Comparison of ENCODE assay signal across 24 mouse cellular contexts in genomic region chr7:26489514-26489913, GRCm38 (mm10). TPM values are rescaled to one million over a fixed set of nuclear protein-coding genes. Genes with fewer than 3 reads are reported as not detected.
DNase-seq lines count a peak whose midpoint lies in the region; ATAC-seq and TF ChIP-seq lines count a peak whose summit lies in the region.
"Not testable (repeated sequence)": the region's sequence is repeated elsewhere in the genome, so short reads cannot be mapped to it uniquely, and the experiment has no call there.
"Had no signal": no experiment of that assay in that cellular context is flagged by ENCODE, and none has a peak within 500 bp of the region (broad histone marks: within the 10 kb centered on the region; RNA-seq: fewer than 3 reads in every experiment).

No protein-coding gene starts in this region.

- H3K4me3 ChIP-seq in MEL (ENCODE audit: control insufficient read depth in 1 of 2, insufficient read depth in 1 of 2, low read depth in 2 of 2, low read length in 2 of 2); lung, embryonic 14.5 days (ENCODE audit: low read depth, low read length); myocyte: not testable (repeated sequence)

- 74% methylated on average over 18 of the region's 18 CpGs for WGBS in lung, embryonic 14.5 days

- DNase-seq in ES-CJ7 (ENCODE audit: low read depth, low spot score), result peak; percentile 49
- peak; percentile 29 for DNase-seq in MEL (ENCODE audit: low read depth, low spot score)
- peak; percentile 66 for DNase-seq in R1 (ENCODE audit: low read depth, low spot score)
- peak; percentile 67 for DNase-seq in ZHBTc4 (ENCODE audit: low read depth, low spot score)
- DNase-seq in forelimb bud, embryonic 11.5 days (ENCODE audit: low read depth, low spot score), result peak; percentile 13
- peak; percentile 5 for DNase-seq in lung, embryonic 14.5 days

- not testable (repeated sequence) for H3K36me3 ChIP-seq in MEL (ENCODE audit: control insufficient read depth in 1 of 2, insufficient read depth in 2 of 2, low read length in 2 of 2); lung, embryonic 14.5 days (ENCODE audit: insufficient read depth); myocyte (ENCODE audit: control insufficient read depth, insufficient read depth)

- H3K27me3 ChIP-seq in MEL (ENCODE audit: control insufficient read depth in 1 of 2, insufficient read depth in 2 of 2, low read length in 2 of 2); lung, embryonic 14.5 days (ENCODE audit: insufficient read depth, low read length); myocyte (ENCODE audit: control insufficient read depth, insufficient read depth, insufficient read length): not testable (repeated sequence)

- not testable (repeated sequence) for TF ChIP-seq POLR2A in MEL (IDR thresholded peaks at IDR 0.05; ENCODE audit: control insufficient read depth in 1 of 2, insufficient read depth in 1 of 2, low read depth in 1 of 2, low read length in 2 of 2, poor library complexity in 1 of 2); myocyte (IDR thresholded peaks at IDR 0.05; ENCODE audit: insufficient read length, low read depth)

- not testable (repeated sequence) for H3K9ac ChIP-seq in MEL (ENCODE audit: control insufficient read depth, low read depth, low read length, poor library complexity, severe bottlenecking); lung, embryonic 14.5 days

- not testable (repeated sequence) for H3K4me2 ChIP-seq in lung, embryonic 14.5 days; myocyte (ENCODE audit: low read depth)

- H3K79me2 ChIP-seq in MEL (ENCODE audit: control insufficient read depth, insufficient read depth, low read length, poor library complexity); myocyte (ENCODE audit: control insufficient read depth, insufficient read depth): not testable (repeated sequence)

- not testable (repeated sequence) for ATAC-seq in lung, embryonic 14.5 days (ENCODE audit: insufficient read depth)

- not testable (repeated sequence) for TF ChIP-seq CTCF in MEL (IDR thresholded peaks at IDR 0.05 in 2 of 3, conservative IDR thresholded peaks at IDR 0.05 in 1 of 3; ENCODE audit: control insufficient read depth in 1 of 3, insufficient read depth in 1 of 3, low read depth in 2 of 3, low read length in 3 of 3, poor library complexity in 1 of 3, severe bottlenecking in 1 of 3); lung, embryonic 14.5 days (IDR thresholded peaks at IDR 0.05; ENCODE audit: low read depth)

- not testable (repeated sequence) for TF ChIP-seq EP300 in MEL (IDR thresholded peaks at IDR 0.05; ENCODE audit: low read depth in 1 of 2, low read length in 2 of 2)

- not testable (repeated sequence) for H3K27ac ChIP-seq in MEL (ENCODE audit: control insufficient read depth, low read depth, low read length); lung, embryonic 14.5 days (ENCODE audit: low read depth)

- not testable (repeated sequence) for H3K9me3 ChIP-seq in MEL (replicated peaks; ENCODE audit: insufficient read depth, low read length); lung, embryonic 14.5 days (ENCODE audit: low read depth, low read length)

- not testable (repeated sequence) for H3ac ChIP-seq in myocyte (ENCODE audit: control insufficient read depth, insufficient read length)

- TF ChIP-seq RAD21 in MEL (IDR thresholded peaks at IDR 0.05; ENCODE audit: low read depth, low read length), result not testable (repeated sequence)

- not testable (repeated sequence) for H3K4me1 ChIP-seq in MEL (ENCODE audit: control insufficient read depth in 1 of 2, insufficient read depth in 2 of 2, low read length in 2 of 2); lung, embryonic 14.5 days (ENCODE audit: insufficient read depth)

TF ChIP-seq in MEL, 35 proteins besides CTCF, POLR2A, EP300 and RAD21:
- peak; percentile 58; the same call in 1 of the 2 replicates for TF ChIP-seq SIN3A (IDR thresholded peaks at IDR 0.05; ENCODE audit: low read length)

TF ChIP-seq in myocyte, 11 proteins besides CTCF, POLR2A, EP300 and RAD21:
- peak; percentile 40 for TF ChIP-seq REST (IDR thresholded peaks at IDR 0.05; ENCODE audit: insufficient read depth, insufficient read length)

RNA-seq across cellular contexts. Expression of gene Nlrp9a, which starts 45.3 kb away (rescaled TPM):
- total RNA-seq in MEL (2012; rRNA removed), result not detected in 2 replicates
- polyA plus RNA-seq in MEL (2012; ENCODE audit: insufficient read depth in 1 of 2, insufficient read length in 2 of 2, low read depth in 1 of 2, low replicate concordance in 2 of 2, missing spikeins in 1 of 2) (not detected), myocyte (2012; fragmentation: generic; extraction: Trizol) (not detected)
- not detected in 2 replicates for polyA plus RNA-seq in lung, embryonic 14.5 days (2014; fragmentation: Nextera tagmentation; extraction: Ambion mirVana)
- total RNA-seq: adrenal gland, adult 2 months; adrenal gland, postnatal 10 days; adrenal gland, postnatal 25 days; adrenal gland, postnatal 4 days; CH12.LX; common myeloid progenitor, adult 5-6 weeks; forebrain, postnatal 0 days had no signal
- polyA plus RNA-seq: adrenal gland, adult 2 months; brain, embryonic 14.5 days; CD4-positive, CD25-positive, alpha-beta regulatory T cell, adult 4 months; embryonic facial prominence, embryonic 12.5 days; embryonic facial prominence, embryonic 14.5 days; forebrain, embryonic 11.5 days; forebrain, embryonic 13.5 days; forebrain, embryonic 15.5 days; forebrain, postnatal 0 days; frontal cortex, adult 2 months; G1E; Patski had no signal

RNA-seq across cellular contexts. Expression of gene Nlrp4a, which starts 54.6 kb away (rescaled TPM):
- total RNA-seq in MEL (2012; rRNA removed), result not detected in 2 replicates
- polyA plus RNA-seq in MEL (2012; ENCODE audit: insufficient read depth in 1 of 2, insufficient read length in 2 of 2, low read depth in 1 of 2, low replicate concordance in 2 of 2, missing spikeins in 1 of 2) (not detected), myocyte (2012; fragmentation: generic; extraction: Trizol) (not detected)
- polyA plus RNA-seq in lung, embryonic 14.5 days (2014; fragmentation: Nextera tagmentation; extraction: Ambion mirVana), result not detected in 2 replicates
- total RNA-seq: adrenal gland, adult 2 months; adrenal gland, postnatal 10 days; adrenal gland, postnatal 25 days; adrenal gland, postnatal 4 days; CH12.LX; common myeloid progenitor, adult 5-6 weeks; forebrain, postnatal 0 days had no signal
- polyA plus RNA-seq: adrenal gland, adult 2 months; brain, embryonic 14.5 days; CD4-positive, CD25-positive, alpha-beta regulatory T cell, adult 4 months; embryonic facial prominence, embryonic 12.5 days; embryonic facial prominence, embryonic 14.5 days; forebrain, embryonic 11.5 days; forebrain, embryonic 13.5 days; forebrain, embryonic 15.5 days; forebrain, postnatal 0 days; frontal cortex, adult 2 months; G1E; Patski had no signal

Comparison
In these comparisons a context has a peak if more than half of its experiments do, and no peak if none do; other contexts are left out.
1. DNase-seq: peak in every context shown above with its lines; median percentile 67 in ZHBTc4; 66 in R1; 49 in ES-CJ7; 29 in MEL; 13 in forelimb bud, embryonic 11.5 days; 5 in lung, embryonic 14.5 days.